Mouse (Mus musculus): ENCODE measurements around the gene Clcnka.

Clcnka gene

GRCm38 (mm10) chr4:141367997-141368791 is 30.3 kb downstream of the Clcnka start, which contains the start of gene Fam131c:
Fam131c (plus strand) TSS chr4:141368220.
- DNase-seq, result no peak

- no peak for DNase-seq
Observed at GRCm38 (mm10) chr4:141365876-141366275, 32.6 kb downstream of the Clcnka start.

DNA sequence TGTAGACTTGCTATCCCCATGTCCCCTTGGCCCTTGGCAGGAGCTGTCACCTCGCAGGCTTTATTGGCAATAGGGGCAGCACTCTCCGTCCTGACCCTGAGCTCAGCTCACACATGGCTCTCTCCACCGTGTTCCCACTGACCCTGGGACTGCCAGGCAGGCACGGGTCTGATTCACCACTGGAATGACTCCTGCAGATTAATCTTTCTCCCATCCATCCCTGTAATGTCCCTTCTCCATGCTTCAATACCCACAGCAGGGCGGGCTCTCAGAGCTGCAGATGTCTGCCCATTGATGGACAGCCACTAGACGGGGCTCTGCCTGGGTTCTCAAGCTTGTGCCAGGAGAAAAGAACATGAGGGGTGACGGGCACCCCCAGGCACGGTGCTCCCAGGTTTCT is 33.4 kb downstream of the Clcnka start:
- peak; percentile 52 for DNase-seq

GRCm38 (mm10) chr4:141362937-141363548 is 35.5 kb downstream of the Clcnka start:
- peak; percentile 74 for DNase-seq

DNA sequence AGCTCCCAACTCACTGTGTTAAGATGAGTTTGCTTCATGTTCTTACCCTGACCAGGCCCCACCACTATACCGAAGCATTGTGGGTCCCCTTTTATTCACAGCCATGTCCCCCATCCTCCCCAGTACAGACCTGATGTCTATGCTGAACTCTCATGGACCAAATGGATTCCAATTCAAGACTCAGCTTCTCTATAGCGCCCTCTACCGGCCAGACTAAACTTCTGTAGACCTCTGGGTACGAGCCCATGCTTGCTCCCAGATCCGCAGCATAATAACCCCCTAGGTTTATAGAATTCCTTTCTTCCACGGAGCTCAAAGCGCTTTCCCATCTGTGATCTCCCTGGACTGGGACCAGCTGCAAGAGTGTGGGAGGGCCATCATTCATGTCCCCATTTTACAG is 37.7 kb downstream of the Clcnka start:
- DNase-seq, result no peak

- DNase-seq, result no peak
Observed at GRCm38 (mm10) chr4:141359222-141359621, 39.3 kb downstream of the Clcnka start.

GRCm38 (mm10) chr4:141357811-141358210 is 40.7 kb downstream of the Clcnka start:
- no peak for DNase-seq

DNA sequence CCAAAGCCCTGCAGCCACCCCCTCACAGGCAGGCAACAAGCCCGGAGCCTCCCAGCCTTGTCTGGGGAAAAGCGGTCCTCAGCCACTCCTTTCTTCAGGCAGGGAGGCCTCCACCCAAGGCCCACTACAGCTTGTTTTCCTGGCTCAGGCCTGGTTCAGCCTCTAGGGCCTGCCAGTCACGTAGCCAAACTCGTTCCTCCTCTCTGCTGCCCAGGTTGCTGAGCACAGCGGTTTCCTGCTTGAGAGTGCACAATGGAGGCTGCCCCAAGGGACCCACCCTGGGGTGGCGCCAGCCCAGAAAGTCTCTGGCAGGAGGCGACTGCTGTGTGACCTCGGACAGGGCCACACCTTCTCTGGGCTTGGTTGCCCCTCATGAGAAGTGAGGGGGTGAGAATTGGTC is 44.7 kb downstream of the Clcnka start:
- DNase-seq, result peak; percentile 48

DNA sequence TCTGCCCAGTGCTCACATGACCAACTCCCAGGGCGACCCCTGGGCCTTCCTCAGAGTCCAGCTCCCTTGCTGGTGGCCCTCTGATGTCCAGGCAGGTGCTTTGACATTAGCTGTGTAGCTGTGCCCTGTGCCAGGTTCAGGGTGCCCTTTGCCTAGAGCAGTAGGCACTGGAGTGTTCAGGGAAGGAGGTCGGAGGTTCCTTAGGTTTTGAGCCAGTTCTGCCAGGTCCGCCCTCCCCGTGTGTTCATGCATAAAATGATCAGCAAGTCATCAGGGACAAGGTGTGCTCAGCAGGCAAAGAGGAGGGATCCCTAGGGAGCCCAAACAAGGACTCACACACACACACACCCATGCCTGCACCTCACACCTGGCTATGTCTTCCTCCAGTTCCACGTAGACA is 45.5 kb downstream of the Clcnka start:
- peak; percentile 77 for DNase-seq

- DNase-seq, result no peak
Observed at GRCm38 (mm10) chr4:141351972-141352371, 46.6 kb downstream of the Clcnka start.

GRCm38 (mm10) chr4:141350015-141350414 is 48.5 kb downstream of the Clcnka start:
- DNase-seq, result no peak

DNA sequence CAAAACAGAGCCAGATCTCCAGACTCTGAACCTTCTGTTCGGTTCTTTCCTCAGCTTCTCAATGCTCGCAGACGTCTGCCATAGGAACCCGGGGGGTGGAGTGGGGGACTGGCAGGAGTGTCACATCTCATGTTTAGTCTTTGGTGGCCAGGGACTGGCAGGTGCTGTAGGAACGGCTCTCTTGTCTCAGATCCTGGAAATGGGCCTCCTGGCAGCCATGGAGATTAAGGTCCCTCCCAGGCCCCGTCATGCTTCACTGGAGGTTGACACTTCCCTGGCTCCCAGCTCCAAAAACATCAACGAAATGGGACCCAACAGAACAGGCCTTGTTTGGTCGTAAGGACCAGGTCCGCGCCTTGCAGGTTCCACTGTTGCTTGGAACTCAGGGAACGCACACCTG is 49.9 kb downstream of the Clcnka start:
- no peak for DNase-seq

GRCm38 (mm10) chr4:141347365-141347797 is 51.1 kb downstream of the Clcnka start:
- peak; percentile 65 for DNase-seq

- DNase-seq, result no peak
Observed at GRCm38 (mm10) chr4:141345219-141345618, 53.3 kb downstream of the Clcnka start.

- DNase-seq, result no peak
Observed at GRCm38 (mm10) chr4:141343515-141343914, 55.0 kb downstream of the Clcnka start.

DNA sequence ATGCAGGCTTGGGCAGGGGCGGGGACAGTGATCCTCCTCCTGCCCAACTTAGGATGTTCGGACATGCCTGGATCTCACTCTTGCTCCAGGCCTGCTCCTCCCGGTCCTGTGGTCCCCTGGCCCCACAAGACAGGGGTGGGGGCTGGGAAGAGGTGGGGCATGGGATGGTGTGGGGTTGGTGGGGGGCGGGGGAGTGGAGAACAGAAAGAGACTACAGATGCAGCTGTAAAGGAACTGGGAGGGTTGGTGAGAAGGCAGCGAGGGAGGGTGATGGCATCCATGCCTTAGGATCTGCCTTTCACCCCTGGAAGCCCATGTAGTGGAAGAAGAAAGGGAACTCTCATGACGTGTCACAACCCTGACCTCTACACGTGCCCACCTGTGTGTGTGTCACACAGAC is 57.0 kb downstream of the Clcnka start:
- DNase-seq, result no peak

GRCm38 (mm10) chr4:141338853-141339252 is 59.7 kb downstream of the Clcnka start:
- no peak for DNase-seq

GRCm38 (mm10) chr4:141337986-141338385 is 60.5 kb downstream of the Clcnka start:
- no peak for DNase-seq

DNA sequence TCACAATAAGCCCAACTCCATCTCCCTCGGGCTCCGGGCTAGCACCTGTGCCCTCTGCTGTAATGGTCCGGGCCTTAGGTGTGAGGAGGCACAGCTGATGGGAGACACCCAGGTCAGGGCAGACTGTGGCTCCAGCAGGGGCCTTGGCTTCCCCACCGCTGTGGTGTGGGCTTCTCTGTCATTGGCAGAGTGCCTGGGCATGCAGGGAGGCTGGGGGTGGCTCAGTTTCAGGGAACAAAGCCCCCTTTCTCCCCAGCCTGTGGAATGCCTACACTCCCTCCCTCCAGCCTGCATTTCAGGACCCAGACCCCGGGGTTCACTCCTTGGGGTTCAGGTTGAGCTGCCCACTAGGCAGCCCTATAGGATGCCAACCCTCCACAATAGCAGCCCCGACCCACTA is 62.3 kb downstream of the Clcnka start:
- no peak for DNase-seq

- DNase-seq, result no peak
Observed at GRCm38 (mm10) chr4:141335263-141335796, 63.2 kb downstream of the Clcnka start.

GRCm38 (mm10) chr4:141334695-141335094 is 63.8 kb downstream of the Clcnka start:
- no peak for DNase-seq

All from kidney, adult 11 months (tissue).